Mouse (Mus musculus): ENCODE results near the gene Stoml1.

GRCm38 (mm10) chr9:58218539-58218938 lies 34.4 kb upstream of the Stoml1 start:
- TF ChIP-seq EP300 (IDR thresholded peaks at IDR 0.05) (no peak), CTCF (IDR thresholded peaks at IDR 0.05) (no peak)

All from lung, postnatal 0 days (tissue).